Mouse (Mus musculus) retina, postnatal 1 day (tissue): Measurements from ENCODE around the gene Creld2.

Source experiments
- DNase-seq: peaks from one replicate; pipeline ENCODE4 v3.0.0-alpha.2; 2012

Creld2 gene

GRCm38 (mm10) chr15:88874061-88874460 is 54.6 kb downstream of the Creld2 start:
- DNase-seq = no peak

GRCm38 (mm10) chr15:88874477-88874876 is 55.0 kb downstream of the Creld2 start:
- DNase-seq = no peak

GRCm38 (mm10) chr15:88875625-88876081 is 56.2 kb downstream of the Creld2 start:
- no peak for DNase-seq
